Mouse (Mus musculus): ENCODE data around the gene Sv2c. TPM values are rescaled to one million over a fixed set of nuclear protein-coding genes. Genes with fewer than 3 reads are reported as not detected.
"Not testable (repeated sequence)": the region's sequence is repeated elsewhere in the genome, so short reads cannot be mapped to it uniquely, and the experiment has no call there.

Gene Sv2c
- polyA plus RNA-seq, 1 experiment from 2014 or later, result 0.77 TPM

DNA sequence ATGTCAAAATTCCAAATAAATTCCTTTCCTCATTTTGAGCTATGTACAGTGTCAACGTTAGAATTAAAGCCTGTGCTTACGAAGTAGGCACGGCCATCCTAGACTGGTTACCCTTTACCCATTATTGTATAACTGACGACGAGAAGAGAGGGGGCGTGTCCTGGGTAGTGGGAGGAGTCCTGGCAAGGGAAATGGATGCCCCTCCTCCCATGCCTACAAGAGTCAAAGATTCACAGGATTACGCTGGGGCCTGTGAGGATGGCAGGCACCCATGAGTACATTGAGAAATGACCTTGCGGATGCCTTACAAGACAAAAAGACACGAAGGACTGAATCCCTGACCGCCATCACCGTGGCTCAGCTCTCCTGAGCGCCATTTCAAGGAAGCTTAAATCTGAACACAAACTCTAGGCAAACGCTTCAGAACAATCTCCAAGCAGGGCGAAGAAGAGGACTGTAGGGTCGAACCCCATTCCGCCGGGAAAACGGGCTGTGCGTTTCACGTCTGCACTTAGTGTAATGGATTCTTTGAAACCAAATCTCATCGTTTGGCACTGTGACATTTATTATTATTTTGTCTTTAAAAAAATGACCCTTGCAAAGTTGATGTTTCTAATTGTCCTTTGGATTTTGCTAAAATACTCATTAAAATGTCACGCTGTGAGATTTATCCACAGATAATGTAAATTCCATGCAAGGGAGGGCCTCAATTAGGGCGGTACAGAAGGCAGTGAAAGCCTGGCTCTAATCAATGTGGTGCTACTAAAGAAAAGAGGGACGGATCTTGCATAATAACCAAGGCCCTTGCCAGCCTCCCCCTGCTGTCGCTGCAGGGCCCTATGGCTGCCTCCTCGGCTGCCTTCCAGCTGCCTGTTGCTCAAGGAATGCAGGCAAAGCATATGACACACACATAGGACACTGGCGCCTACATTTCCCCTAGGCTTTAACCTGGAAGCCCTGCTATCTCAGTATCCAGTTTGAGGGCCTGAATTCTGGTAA, 137.4 kb downstream of the Sv2c start:
- Histone ChIP-seq H3K4me2 (ENCODE audit: low read depth, low read length) (no peak overlapping the region), H3K9ac (ENCODE audit: low read length) (no peak overlapping the region), H3K27me3 (ENCODE audit: control insufficient read depth, insufficient read depth, low read depth, low read length) (no peaks in the 10 kb centered on the region), H3K9me3 (ENCODE audit: control insufficient read depth, low read length) (peaks cover 2% of the 10 kb centered on the region; the same call in 1 of the 2 replicates), H3K27ac (ENCODE audit: low read length) (no peak overlapping the region), H3K4me3 (ENCODE audit: low read length) (no peak overlapping the region), H3K36me3 (ENCODE audit: control insufficient read depth, insufficient read depth, low read length) (no peaks in the 10 kb centered on the region), H3K4me1 (replicated peaks; ENCODE audit: control insufficient read depth, insufficient read depth, low read length) (no peaks in the 10 kb centered on the region)
- 74% methylated on average over 27 of the region's 27 CpGs for WGBS
- ATAC-seq (ENCODE audit: low read depth), result peak; percentile 64

DNA sequence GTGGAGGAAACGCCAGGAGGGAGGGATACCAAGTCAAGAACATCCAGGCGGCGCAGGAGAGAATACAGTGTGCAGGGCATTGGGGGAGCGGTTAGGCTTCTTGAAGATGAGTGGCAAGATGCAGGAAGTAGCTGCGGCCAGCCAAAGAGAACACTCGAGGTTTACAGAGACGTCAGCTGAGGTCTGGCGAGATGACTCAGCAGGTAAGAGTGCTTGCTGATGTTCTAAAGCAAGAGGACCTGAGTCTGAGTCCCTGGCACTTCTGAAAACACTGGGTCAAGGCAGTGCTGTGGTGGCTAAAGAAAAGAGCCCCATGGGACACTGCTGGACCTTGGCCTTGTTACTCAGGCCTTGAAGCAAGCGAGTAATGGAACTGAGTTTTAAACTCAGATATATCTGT, 144.2 kb downstream of the Sv2c start:
- Histone ChIP-seq H3K4me1 (replicated peaks; ENCODE audit: control insufficient read depth, insufficient read depth, low read length) (no peaks in the 10 kb centered on the region), H3K36me3 (ENCODE audit: control insufficient read depth, insufficient read depth, low read length) (no peaks in the 10 kb centered on the region), H3K9me3 (ENCODE audit: control insufficient read depth, low read length) (no peaks in the 10 kb centered on the region), H3K4me3 (ENCODE audit: low read length) (no peak overlapping the region), H3K27me3 (ENCODE audit: control insufficient read depth, insufficient read depth, low read depth, low read length) (no peaks in the 10 kb centered on the region), H3K9ac (ENCODE audit: low read length) (no peak overlapping the region), H3K4me2 (ENCODE audit: low read depth, low read length) (no peak overlapping the region), H3K27ac (ENCODE audit: low read length) (no peak overlapping the region)
- WGBS, result 56% methylated on average over 9 of the region's 9 CpGs
- ATAC-seq (ENCODE audit: low read depth), result no peak; the same call in 1 of the 2 replicates

DNA sequence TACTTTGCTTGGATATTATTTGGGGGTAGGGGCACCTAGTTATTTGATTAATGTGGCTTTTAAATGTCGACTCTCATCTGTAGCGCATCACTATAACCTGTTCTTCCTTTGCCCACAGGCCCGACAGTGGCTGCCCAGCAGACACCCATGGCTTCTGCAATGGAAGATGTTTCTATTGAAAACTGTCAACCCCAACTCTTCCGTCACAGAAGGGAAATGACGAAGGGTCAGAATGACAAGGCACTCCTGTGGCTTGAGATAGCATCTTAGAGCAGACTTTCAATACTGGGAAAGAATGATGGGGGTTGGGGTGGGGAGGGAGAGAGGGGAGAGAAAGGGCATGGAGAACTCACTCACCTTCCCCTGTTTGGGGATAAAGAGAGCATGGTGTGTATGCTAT, 145.2 kb downstream of the Sv2c start:
- WGBS, result 71% methylated on average over 5 of the region's 5 CpGs
- Histone ChIP-seq H3K36me3 (ENCODE audit: control insufficient read depth, insufficient read depth, low read length) (no peaks in the 10 kb centered on the region), H3K27me3 (ENCODE audit: control insufficient read depth, insufficient read depth, low read depth, low read length) (no peaks in the 10 kb centered on the region), H3K4me1 (replicated peaks; ENCODE audit: control insufficient read depth, insufficient read depth, low read length) (no peaks in the 10 kb centered on the region), H3K9me3 (ENCODE audit: control insufficient read depth, low read length) (no peaks in the 10 kb centered on the region), H3K4me2 (ENCODE audit: low read depth, low read length) (no peak overlapping the region), H3K4me3 (ENCODE audit: low read length) (no peak overlapping the region), H3K27ac (ENCODE audit: low read length) (no peak overlapping the region), H3K9ac (ENCODE audit: low read length) (no peak overlapping the region)
- ATAC-seq (ENCODE audit: low read depth), result no peak

DNA sequence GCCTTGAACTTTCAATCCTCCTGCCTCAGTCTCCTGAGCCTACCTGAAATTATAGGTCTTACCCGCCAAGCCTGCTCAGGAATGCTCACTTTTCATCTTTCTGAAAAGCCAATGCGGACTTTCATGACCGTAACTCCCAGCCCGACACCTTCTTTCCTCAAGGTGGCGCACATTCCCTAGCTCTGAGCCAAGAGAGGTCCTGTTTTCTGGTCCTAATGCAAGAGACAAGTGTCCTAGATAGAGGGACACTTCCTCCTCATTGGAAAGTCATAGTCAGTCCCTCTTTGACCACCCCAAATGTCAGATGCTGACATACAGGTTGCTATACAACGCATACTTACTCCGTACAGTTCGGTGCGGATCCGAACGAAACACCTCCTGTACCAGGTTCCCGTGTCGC, 146.0 kb downstream of the Sv2c start:
- no peak for ATAC-seq (ENCODE audit: low read depth)
- no peak overlapping the region for H3K9ac ChIP-seq (ENCODE audit: low read length)
- no peaks in the 10 kb centered on the region for H3K36me3 ChIP-seq (ENCODE audit: control insufficient read depth, insufficient read depth, low read length)
- no peak overlapping the region for H3K4me2 ChIP-seq (ENCODE audit: low read depth, low read length)
- H3K4me1 ChIP-seq (replicated peaks; ENCODE audit: control insufficient read depth, insufficient read depth, low read length), result no peaks in the 10 kb centered on the region
- no peaks in the 10 kb centered on the region for H3K27me3 ChIP-seq (ENCODE audit: control insufficient read depth, insufficient read depth, low read depth, low read length)
- no peak overlapping the region for H3K27ac ChIP-seq (ENCODE audit: low read length)
- no peaks in the 10 kb centered on the region for H3K9me3 ChIP-seq (ENCODE audit: control insufficient read depth, low read length)
- 71% methylated on average over 13 of the region's 13 CpGs for WGBS
- no peak overlapping the region for H3K4me3 ChIP-seq (ENCODE audit: low read length)

DNA sequence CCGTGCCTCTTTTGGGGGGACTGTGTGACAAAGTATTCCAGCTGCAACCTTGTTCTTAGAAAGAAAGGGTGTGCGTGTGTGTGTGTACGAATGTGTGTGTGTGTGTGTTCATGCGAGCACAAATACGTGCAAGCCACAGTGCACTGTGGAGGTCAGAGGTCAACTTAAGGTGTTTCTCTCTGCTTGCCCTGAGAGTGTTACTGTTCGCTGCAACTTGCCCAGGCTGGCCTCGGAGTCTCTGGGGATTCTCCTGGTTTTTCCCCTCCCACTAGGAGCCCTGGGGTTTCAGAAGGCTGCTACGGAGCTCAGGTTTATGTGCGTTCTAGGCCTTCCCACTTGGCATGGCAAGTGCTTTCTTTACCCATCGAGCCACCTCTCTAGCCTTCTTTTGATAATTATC, 157.2 kb downstream of the Sv2c start:
- Histone ChIP-seq H3K4me1 (replicated peaks; ENCODE audit: control insufficient read depth, insufficient read depth, low read length) (no peaks in the 10 kb centered on the region), H3K9me3 (ENCODE audit: control insufficient read depth, low read length) (no peaks in the 10 kb centered on the region), H3K36me3 (ENCODE audit: control insufficient read depth, insufficient read depth, low read length) (no peaks in the 10 kb centered on the region), H3K4me3 (ENCODE audit: low read length) (no peak overlapping the region), H3K9ac (ENCODE audit: low read length) (no peak overlapping the region), H3K27ac (ENCODE audit: low read length) (no peak overlapping the region), H3K4me2 (ENCODE audit: low read depth, low read length) (no peak overlapping the region), H3K27me3 (ENCODE audit: control insufficient read depth, insufficient read depth, low read depth, low read length) (no peaks in the 10 kb centered on the region)
- ATAC-seq (ENCODE audit: low read depth), result no peak
- WGBS, result 77% methylated on average over 10 of the region's 10 CpGs

DNA sequence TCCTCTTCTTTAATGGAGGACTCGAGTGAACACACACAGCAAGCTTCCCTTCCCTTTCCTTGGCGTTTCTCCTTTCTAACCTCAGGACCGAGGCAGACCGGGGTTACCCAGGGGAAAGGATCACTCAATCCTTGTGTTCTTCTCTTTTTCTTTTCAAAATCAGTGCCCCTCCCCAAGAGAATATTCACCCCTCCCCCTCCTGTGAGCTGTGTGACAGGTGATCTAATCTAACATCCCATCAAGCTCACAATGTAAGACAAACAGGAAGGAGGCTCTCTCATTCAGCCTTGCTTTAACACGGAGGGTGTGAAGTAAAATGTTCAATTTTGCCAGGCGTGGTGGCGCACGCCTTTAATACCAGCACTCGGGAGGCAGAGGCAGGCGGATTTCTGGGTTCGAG, 158.3 kb downstream of the Sv2c start:
- Histone ChIP-seq H3K27me3 (ENCODE audit: control insufficient read depth, insufficient read depth, low read depth, low read length) (no peaks in the 10 kb centered on the region), H3K9me3 (ENCODE audit: control insufficient read depth, low read length) (no peaks in the 10 kb centered on the region), H3K27ac (ENCODE audit: low read length) (no peak overlapping the region), H3K4me2 (ENCODE audit: low read depth, low read length) (no peak overlapping the region), H3K9ac (ENCODE audit: low read length) (no peak overlapping the region), H3K4me1 (replicated peaks; ENCODE audit: control insufficient read depth, insufficient read depth, low read length) (no peaks in the 10 kb centered on the region), H3K4me3 (ENCODE audit: low read length) (no peak overlapping the region), H3K36me3 (ENCODE audit: control insufficient read depth, insufficient read depth, low read length) (no peaks in the 10 kb centered on the region)
- no peak for ATAC-seq (ENCODE audit: low read depth)
- WGBS, result 80% methylated on average over 11 of the region's 11 CpGs

DNA sequence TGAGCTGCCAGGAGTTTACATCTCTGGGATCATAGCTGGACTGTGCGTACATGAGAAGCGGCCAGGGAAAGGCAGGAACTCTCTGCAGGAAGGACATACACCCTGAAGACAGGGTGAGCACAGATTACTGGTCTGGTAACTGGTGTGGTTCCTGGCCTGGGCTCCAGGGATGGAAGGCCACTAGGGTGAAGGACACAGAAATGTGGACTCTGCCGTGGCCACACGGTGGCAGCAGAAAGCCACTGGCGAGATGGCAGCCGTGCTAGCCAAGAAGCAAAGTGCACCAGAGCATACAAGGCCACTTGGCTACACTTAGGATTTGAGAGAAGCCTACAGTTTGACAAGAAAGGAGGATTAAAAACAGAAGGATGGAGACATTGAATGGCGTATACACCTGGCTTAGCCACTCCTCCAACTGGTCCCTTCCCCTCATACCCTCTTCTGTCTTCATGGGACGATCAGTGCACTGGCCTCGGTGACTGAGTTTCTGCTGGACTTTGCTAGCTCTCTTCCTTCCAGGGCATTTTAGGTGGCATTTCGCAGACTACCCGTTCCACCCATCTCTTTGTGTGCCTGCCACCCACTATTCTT, 158.9 kb downstream of the Sv2c start:
- H3K9ac ChIP-seq (ENCODE audit: low read length), result no peak overlapping the region
- H3K4me3 ChIP-seq (ENCODE audit: low read length), result no peak overlapping the region
- no peak overlapping the region for H3K27ac ChIP-seq (ENCODE audit: low read length)
- no peaks in the 10 kb centered on the region for H3K27me3 ChIP-seq (ENCODE audit: control insufficient read depth, insufficient read depth, low read depth, low read length)
- no peaks in the 10 kb centered on the region for H3K36me3 ChIP-seq (ENCODE audit: control insufficient read depth, insufficient read depth, low read length)
- WGBS, result 48% methylated on average over 11 of the region's 11 CpGs
- H3K9me3 ChIP-seq (ENCODE audit: control insufficient read depth, low read length), result no peaks in the 10 kb centered on the region
- H3K4me1 ChIP-seq (replicated peaks; ENCODE audit: control insufficient read depth, insufficient read depth, low read length), result no peaks in the 10 kb centered on the region
- ATAC-seq (ENCODE audit: low read depth), result peak; percentile 73; the same call in 1 of the 2 replicates
- no peak overlapping the region for H3K4me2 ChIP-seq (ENCODE audit: low read depth, low read length)

DNA sequence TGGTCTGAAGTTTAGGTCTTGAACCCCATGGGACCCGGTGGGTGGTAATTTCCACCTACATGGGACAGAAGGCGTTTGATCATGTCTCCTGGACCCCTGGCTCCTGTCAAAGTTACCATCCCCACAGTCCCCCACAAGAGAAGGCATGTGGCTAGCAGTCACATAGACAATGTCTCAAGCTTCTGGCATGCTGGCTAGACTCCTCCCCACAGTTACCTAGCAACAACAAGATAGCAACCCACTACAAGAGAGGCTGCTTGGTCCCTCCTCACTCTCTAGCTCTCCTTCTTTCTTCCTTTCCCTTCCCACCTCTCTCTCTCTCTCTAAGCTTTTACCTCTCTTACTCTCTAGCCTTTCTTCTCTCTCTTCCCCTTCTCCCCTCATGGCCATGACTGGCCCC, 164.3 kb downstream of the Sv2c start:
- WGBS, result 67% methylated on average over 2 of the region's 2 CpGs
- H3K9ac ChIP-seq (ENCODE audit: low read length); H3K4me3 ChIP-seq (ENCODE audit: low read length); H3K4me2 ChIP-seq (ENCODE audit: low read depth, low read length); H3K36me3 ChIP-seq (ENCODE audit: control insufficient read depth, insufficient read depth, low read length); H3K27ac ChIP-seq (ENCODE audit: low read length); H3K9me3 ChIP-seq (ENCODE audit: control insufficient read depth, low read length); H3K27me3 ChIP-seq (ENCODE audit: control insufficient read depth, insufficient read depth, low read depth, low read length); H3K4me1 ChIP-seq (replicated peaks; ENCODE audit: control insufficient read depth, insufficient read depth, low read length); ATAC-seq (ENCODE audit: low read depth): not testable (repeated sequence)

DNA sequence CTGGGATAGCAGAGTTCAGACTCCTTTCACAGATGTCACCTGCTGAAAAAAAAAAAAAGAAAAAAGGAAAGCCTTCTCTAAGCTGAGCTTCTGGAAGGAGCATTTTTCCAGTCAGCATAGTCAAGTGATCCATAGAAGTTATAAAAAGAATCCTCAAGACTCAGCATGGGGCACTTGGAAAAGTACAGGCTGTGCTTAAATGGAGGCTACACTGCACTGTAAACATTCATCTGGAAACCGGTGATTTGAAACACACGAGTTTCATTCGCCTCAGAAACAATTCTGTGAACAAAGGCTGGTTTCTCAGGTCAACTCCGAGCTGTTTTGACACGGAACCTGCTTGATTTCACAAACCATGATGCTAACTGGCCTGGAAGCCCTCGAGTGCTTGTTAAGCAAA, 165.6 kb downstream of the Sv2c start:
- Histone ChIP-seq H3K36me3 (ENCODE audit: control insufficient read depth, insufficient read depth, low read length) (no peaks in the 10 kb centered on the region), H3K9ac (ENCODE audit: low read length) (no peak overlapping the region), H3K9me3 (ENCODE audit: control insufficient read depth, low read length) (no peaks in the 10 kb centered on the region), H3K27ac (ENCODE audit: low read length) (no peak overlapping the region), H3K4me2 (ENCODE audit: low read depth, low read length) (no peak overlapping the region), H3K4me1 (replicated peaks; ENCODE audit: control insufficient read depth, insufficient read depth, low read length) (0 out of 2 replicates have a peak, but pooled peaks cover under 1% of the 10 kb centered on the region), H3K4me3 (ENCODE audit: low read length) (no peak overlapping the region), H3K27me3 (ENCODE audit: control insufficient read depth, insufficient read depth, low read depth, low read length) (no peaks in the 10 kb centered on the region)
- ATAC-seq (ENCODE audit: low read depth), result no peak
- WGBS, result 53% methylated on average over 6 of the region's 6 CpGs

Measured in lung, embryonic 16.5 days (tissue).